Mouse (Mus musculus) embryonic facial prominence, embryonic 12.5 days (tissue): ENCODE measurements around the gene Cap2. TPM values are rescaled to one million over a fixed set of nuclear protein-coding genes. Genes with fewer than 3 reads are reported as not detected.

Source experiments
- ATAC-seq: fragments of 200-750 bp; cut with Nextera tagmentation; 2 replicates; pipeline ENCODE4 v1.8.0; 2017; ENCODE audit not compliant: insufficient number of reproducible peaks, insufficient read depth, low FRiP score, low TSS enrichment
- H3K27ac ChIP-seq: fragments of 300-500 bp; sonication (generic); 2 replicates; pipeline ENCODE4 v1.5.1; 2016; ENCODE audit warnings: mild to moderate bottlenecking
- H3K27me3 ChIP-seq: fragments of 300-500 bp; sonication (generic); 2 replicates; pipeline ENCODE4 v1.6.1; 2016; ENCODE audit warnings: mild to moderate bottlenecking, moderate library complexity
- H3K36me3 ChIP-seq: fragments of 300-500 bp; sonication (generic); 2 replicates; pipeline ENCODE4 v1.6.1; 2016; ENCODE audit warnings: mild to moderate bottlenecking
- H3K4me1 ChIP-seq: fragments of 300-500 bp; sonication (generic); 2 replicates; pipeline ENCODE4 v1.6.1; 2016
- H3K4me2 ChIP-seq: fragments of 300-500 bp; sonication (generic); replicated peaks from 2 replicates; pipeline ENCODE4 v1.6.1; 2016; ENCODE audit warnings: mild to moderate bottlenecking, moderate library complexity
- H3K4me3 ChIP-seq: fragments of 300-500 bp; sonication (generic); 2 replicates; pipeline ENCODE4 v1.5.1; 2016; ENCODE audit warnings: mild to moderate bottlenecking
- H3K9ac ChIP-seq: fragments of 300-500 bp; sonication (generic); 2 replicates; pipeline ENCODE4 v1.6.1; 2016; ENCODE audit warnings: mild to moderate bottlenecking, moderate library complexity
- H3K9me3 ChIP-seq: fragments of 300-500 bp; sonication (generic); 2 replicates; pipeline ENCODE4 v1.6.1; 2016; ENCODE audit warnings: mild to moderate bottlenecking, moderate library complexity
- WGBS: fragments of 180-500 bp; shearing (Covaris S2); methylation state at CpG from one replicate; pipeline ENCODE4 v1.1.7; 2016; 5-methylcytosine and 5-hydroxymethylcytosine counted together
- polyA plus RNA-seq: library from polyadenylated mRNA; unstranded; fragments of >200 nt; fragmentation: Nextera tagmentation; extraction: Ambion mirVana; gene quantifications from 2 replicates; pipeline ENCODE4 v1.2.1, GENCODE M21; 2016

The Cap2 gene
- 9.9 and 12.4 TPM in 2 replicates for polyA plus RNA-seq

DNA sequence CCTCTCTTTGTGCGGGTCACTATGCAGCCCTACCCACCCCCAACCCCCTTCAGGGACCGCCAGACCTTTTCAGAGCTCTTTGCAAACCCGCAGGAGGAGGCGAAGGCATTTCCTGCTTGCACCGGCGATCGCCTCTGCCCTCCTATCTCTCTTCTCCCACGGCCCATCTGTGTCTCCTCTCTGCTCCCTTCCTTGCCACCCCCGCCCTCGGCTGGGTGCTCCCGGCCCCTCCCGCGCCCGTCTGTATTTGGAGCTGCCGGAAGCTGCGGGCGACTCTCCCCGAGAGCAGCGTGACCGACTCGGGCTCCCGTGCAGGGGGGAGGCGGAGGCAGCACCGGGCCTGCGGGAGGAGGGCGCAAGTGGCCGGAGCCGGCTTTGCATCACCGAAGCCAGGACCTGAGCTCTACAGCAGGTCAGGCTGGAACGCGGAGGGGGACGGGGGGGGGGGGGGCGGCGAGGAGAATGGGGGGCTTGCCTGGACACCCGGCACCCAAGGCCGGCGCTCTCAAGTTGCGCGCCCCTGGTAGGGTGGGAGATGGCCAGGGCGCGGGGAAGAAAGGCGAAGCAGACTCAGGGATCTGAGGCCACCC is at the start of gene Cap2:
Cap2 (plus strand) TSS at position 49 of the 590 bp plus-strand sequence.
- ATAC-seq = peak; percentile 60; the same call in 1 of the 2 replicates
- H3K9ac ChIP-seq = peak within 1 kb of the TSS; percentile 61
- H3K4me2 ChIP-seq = peak within 1 kb of the TSS; percentile 89
- H3K36me3 ChIP-seq = no peaks in the 10 kb centered on the region
- H3K9me3 ChIP-seq = no peaks in the 10 kb centered on the region
- peak within 1 kb of the TSS; percentile 64 for H3K4me3 ChIP-seq
- 0 out of 2 replicates have a peak, but pooled peaks cover 3% of the 10 kb centered on the region for H3K27me3 ChIP-seq
- peaks cover 5% of the 10 kb centered on the region; the same call in 1 of the 2 replicates for H3K4me1 ChIP-seq
- WGBS = 1% methylated on average over 41 of the region's 42 CpGs
- H3K27ac ChIP-seq = 0 out of 2 replicates have a peak within 1 kb of the TSS, but pooled peaks have one; percentile 17

DNA sequence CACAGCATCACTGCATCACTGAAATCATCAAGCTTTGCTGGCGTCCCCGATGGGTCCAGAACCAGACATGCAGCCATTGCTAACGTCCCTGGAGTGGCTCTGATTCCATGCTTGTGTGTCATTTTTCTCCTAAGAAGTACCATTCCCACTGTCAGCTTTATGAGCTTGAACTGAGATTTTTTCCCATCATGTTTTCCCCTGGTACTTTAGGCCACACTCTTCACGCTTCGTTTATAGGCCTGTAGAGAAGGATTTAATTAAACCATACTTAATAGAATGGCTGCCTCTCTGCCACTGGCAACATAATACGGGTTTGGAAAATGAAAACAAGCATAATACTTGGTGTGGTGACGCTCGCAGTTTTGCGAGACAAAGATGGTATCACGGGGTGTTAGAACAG is 42.1 kb upstream of the Cap2 start:
- ATAC-seq = no peak
- 85% methylated on average over 10 of the region's 10 CpGs for WGBS
- Histone ChIP-seq H3K4me1 (no peaks in the 10 kb centered on the region), H3K9ac (no peak overlapping the region), H3K4me2 (no peak overlapping the region), H3K36me3 (no peaks in the 10 kb centered on the region), H3K27ac (no peak overlapping the region), H3K4me3 (no peak overlapping the region), H3K27me3 (no peaks in the 10 kb centered on the region), H3K9me3 (no peaks in the 10 kb centered on the region)

DNA sequence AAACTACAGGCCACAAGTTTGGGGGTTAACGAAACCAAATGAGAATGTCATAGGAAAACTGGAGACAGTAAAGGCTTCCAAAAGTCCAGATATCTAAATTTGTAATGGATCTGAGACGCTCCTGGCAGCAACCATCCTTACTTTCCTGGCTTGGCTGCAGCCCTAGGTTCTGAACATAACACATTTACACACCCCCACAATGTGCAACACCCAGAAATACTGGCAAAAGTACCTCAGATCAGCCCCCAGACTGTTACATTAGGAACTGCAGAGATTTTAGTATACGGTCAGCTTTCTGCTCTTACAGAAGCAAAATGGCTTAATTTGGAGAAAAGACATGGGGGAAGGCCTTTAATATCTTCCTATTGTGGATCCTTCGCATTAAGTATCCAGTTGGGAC is 39.4 kb upstream of the Cap2 start:
- no peak for ATAC-seq
- Histone ChIP-seq H3K4me2 (no peak overlapping the region), H3K27me3 (no peaks in the 10 kb centered on the region), H3K36me3 (no peaks in the 10 kb centered on the region), H3K4me1 (no peaks in the 10 kb centered on the region), H3K4me3 (no peak overlapping the region), H3K9me3 (no peaks in the 10 kb centered on the region), H3K27ac (no peak overlapping the region), H3K9ac (no peak overlapping the region)
- WGBS = 91% methylated on average over 4 of the region's 4 CpGs

DNA sequence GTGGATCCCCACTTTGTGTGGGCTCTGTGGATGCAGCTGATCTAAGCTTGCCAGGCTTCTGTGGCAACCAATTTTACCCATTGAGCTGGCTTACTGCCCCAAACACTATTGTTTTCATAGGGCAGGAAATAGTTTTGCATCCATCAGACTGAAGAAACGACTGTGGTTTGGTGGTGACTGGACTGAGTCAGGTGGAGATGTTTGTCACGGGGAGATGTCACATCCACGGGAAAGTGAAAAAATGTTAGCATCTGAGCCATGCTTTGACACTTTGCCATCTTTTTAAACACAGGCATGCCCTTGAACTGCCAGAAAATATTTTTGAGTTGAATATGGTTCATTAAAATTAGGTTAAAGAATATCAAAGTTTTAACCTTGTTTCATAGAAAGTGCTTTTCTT is 37.9 kb upstream of the Cap2 start:
- ATAC-seq = no peak
- Histone ChIP-seq H3K27me3 (no peaks in the 10 kb centered on the region), H3K9me3 (no peaks in the 10 kb centered on the region), H3K4me2 (no peak overlapping the region), H3K4me3 (no peak overlapping the region), H3K36me3 (no peaks in the 10 kb centered on the region), H3K27ac (no peak overlapping the region), H3K9ac (no peak overlapping the region), H3K4me1 (no peaks in the 10 kb centered on the region)
- 78% methylated on average over 3 of the region's 3 CpGs for WGBS

DNA sequence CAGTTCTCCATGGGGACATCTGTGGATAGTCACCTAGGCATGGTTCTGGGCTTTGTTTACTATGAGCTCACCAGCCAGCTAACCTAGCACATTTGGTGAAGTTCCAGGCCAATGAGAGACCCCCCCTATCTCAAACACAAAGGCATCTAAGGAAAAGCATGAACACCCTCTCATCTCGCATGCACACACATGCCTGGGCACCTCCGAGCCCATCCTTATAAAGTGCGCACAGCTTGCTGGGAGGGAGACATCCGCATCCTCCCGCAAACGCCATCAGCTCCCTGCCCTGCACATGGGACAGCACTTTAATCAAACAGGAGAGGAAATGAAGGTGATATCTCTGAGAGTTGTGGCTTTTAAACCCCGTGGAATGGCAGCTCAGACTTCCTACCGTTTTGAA is 33.4 kb upstream of the Cap2 start:
- no peaks in the 10 kb centered on the region for H3K9me3 ChIP-seq
- H3K27ac ChIP-seq = no peak overlapping the region
- H3K36me3 ChIP-seq = no peaks in the 10 kb centered on the region
- WGBS = 64% methylated on average over 8 of the region's 8 CpGs
- no peaks in the 10 kb centered on the region for H3K27me3 ChIP-seq
- ATAC-seq = no peak
- no peak overlapping the region for H3K4me2 ChIP-seq
- no peak overlapping the region for H3K4me3 ChIP-seq
- H3K4me1 ChIP-seq = no peaks in the 10 kb centered on the region
- H3K9ac ChIP-seq = no peak overlapping the region

DNA sequence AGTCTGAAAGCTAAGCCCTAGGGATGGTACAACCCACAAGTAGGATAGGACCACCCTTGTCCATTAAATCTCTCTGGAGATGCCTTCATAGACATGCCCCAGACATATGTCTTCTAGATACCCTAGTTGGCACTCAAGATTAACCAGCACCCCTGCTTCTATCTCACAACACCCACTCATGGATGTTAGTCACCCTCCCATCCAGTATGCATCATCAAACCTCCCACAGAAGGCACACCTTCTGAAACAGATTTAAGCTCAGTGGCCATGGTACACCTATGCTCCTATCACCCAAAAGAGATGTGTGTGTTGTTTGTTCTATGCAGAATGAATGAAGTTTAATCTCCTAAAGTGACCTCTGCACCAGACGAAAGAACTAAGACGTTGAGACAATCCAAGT is 32.1 kb upstream of the Cap2 start:
- Histone ChIP-seq H3K27me3 (no peaks in the 10 kb centered on the region), H3K9ac (no peak overlapping the region), H3K36me3 (no peaks in the 10 kb centered on the region), H3K4me2 (no peak overlapping the region), H3K9me3 (no peaks in the 10 kb centered on the region), H3K27ac (no peak overlapping the region), H3K4me3 (no peak overlapping the region), H3K4me1 (no peaks in the 10 kb centered on the region)
- no peak for ATAC-seq
- 92% methylated on average over 2 of the region's 2 CpGs for WGBS

DNA sequence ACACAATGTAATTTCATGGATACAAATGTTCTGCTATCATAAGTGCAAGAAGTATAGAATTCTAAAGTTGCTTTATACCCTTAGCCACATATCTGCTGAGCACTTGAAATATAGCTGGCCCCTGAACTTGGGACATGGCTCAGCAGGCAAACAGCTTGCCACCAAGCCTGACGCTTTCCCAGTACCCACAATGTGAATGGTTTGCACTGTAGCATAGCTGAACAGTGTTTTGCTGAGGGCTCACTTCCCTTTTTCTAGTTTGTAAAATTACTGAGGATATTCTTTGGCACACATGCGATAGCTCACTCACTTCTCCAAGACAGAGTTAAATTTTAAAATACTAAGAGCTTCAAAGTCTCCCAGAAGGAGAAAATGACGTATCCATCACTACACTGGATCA is 20.4 kb upstream of the Cap2 start:
- Histone ChIP-seq H3K36me3 (no peaks in the 10 kb centered on the region), H3K27me3 (no peaks in the 10 kb centered on the region), H3K9ac (no peak overlapping the region), H3K9me3 (no peaks in the 10 kb centered on the region), H3K27ac (no peak overlapping the region), H3K4me1 (no peaks in the 10 kb centered on the region), H3K4me2 (no peak overlapping the region), H3K4me3 (no peak overlapping the region)
- 71% methylated on average over 3 of the region's 3 CpGs for WGBS
- no peak for ATAC-seq

DNA sequence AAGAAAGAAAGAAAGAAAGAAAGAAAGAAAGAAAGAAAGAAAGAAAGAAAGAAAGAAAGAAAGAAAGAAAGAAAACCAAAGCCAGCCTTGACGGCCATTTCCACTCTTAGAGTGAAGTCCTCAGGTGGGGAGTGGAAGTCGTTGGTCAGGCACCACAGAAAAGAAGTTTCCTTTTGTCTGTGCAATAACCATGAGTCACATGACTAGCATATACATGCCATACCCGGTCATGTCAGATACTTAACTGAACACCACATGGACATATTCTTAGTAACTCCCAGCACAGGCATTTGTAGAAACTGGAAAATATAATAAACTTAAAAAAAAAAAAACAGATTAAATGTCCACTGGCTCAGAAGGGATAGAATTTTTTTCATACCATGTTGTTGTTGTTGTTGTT is 16.0 kb upstream of the Cap2 start:
- Histone ChIP-seq H3K4me3 (no peak overlapping the region), H3K36me3 (no peaks in the 10 kb centered on the region), H3K9ac (no peak overlapping the region), H3K27me3 (peaks cover 3% of the 10 kb centered on the region; the same call in 1 of the 2 replicates), H3K27ac (no peak overlapping the region), H3K9me3 (no peaks in the 10 kb centered on the region), H3K4me1 (peaks cover 5% of the 10 kb centered on the region; the same call in 1 of the 2 replicates), H3K4me2 (no peak overlapping the region)
- ATAC-seq = no peak
- WGBS = 82% methylated on average over 3 of the region's 3 CpGs

DNA sequence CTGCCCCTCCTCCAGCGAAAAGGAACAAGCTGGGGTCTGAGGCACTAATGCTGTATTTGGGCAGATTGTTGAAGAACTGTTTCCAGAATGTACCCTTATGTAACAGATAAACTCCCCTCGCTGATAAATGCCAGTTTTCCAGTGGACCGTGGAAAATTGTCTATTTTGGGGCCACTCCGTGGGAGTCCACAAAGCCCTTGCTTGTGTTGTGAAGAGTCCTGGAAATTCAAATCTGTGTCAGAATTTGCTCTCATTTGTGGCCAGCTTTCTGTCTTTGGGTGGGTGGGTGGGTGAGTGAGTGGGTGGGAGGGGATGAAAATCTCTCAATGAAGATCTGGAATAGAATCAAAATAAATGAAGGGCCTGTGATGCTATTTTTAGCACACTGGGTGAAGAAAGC is 13.5 kb upstream of the Cap2 start:
- WGBS = 72% methylated on average over 4 of the region's 4 CpGs

DNA sequence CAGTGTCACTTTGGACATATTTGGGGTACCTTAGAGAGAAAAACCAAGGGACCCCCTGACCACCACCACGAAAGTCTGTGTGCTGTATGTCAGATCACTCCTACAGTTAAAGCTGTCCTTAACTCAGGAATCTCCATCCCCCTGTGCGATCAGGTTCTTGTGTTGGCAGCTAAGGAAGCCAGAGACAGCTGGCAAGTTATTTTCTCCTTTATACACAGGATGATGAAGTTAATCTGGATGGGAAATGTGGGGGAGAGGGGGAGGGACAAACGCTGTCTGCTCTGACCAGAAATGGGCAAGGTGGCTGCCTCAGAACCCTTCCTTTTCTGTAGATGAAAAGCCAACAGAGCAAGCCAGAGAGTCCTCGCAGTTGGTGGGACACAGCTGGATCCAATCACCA is 11.0 kb upstream of the Cap2 start:
- no peak overlapping the region for H3K4me2 ChIP-seq
- H3K9ac ChIP-seq = no peak overlapping the region
- 31% methylated on average over 4 of the region's 4 CpGs for WGBS
- no peaks in the 10 kb centered on the region for H3K9me3 ChIP-seq
- peaks cover 3% of the 10 kb centered on the region; the same call in 1 of the 2 replicates for H3K27me3 ChIP-seq
- peaks cover 6% of the 10 kb centered on the region; the same call in 1 of the 2 replicates for H3K4me1 ChIP-seq
- no peak for ATAC-seq
- no peak overlapping the region for H3K4me3 ChIP-seq
- H3K36me3 ChIP-seq = no peaks in the 10 kb centered on the region
- no peak overlapping the region for H3K27ac ChIP-seq

More for the DNA sequence above, 13.5 kb upstream of the Cap2 start:
- Histone ChIP-seq H3K9me3 (no peaks in the 10 kb centered on the region), H3K4me3 (no peak overlapping the region), H3K27me3 (peaks cover 3% of the 10 kb centered on the region; the same call in 1 of the 2 replicates), H3K36me3 (no peaks in the 10 kb centered on the region), H3K4me2 (no peak overlapping the region), H3K27ac (no peak overlapping the region), H3K4me1 (peaks cover 6% of the 10 kb centered on the region; the same call in 1 of the 2 replicates), H3K9ac (no peak overlapping the region)
- no peak for ATAC-seq

DNA sequence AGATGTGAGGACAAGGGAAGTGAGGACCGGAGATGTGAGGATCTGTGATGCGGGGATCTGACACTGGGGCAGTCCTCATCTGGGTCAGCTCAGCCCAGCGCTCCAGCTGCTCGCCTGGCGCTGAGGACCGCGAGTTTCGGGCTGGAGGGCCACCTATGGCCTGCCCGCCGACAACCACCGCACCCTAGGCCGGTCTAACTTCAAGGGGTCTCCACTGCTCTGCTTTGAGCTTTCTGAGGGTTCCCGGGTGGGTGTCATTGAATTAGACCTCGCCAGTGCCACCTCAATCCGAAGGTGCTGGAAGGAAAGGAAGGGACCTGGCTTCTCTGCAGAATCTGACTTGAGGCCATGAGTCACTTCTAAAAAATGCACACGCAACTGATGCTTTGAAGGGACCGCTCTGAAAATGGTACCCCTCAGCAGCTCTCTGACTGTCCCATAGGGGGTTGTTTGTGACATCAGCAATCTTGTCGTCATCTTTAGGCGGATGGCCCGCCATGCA is 793 bp downstream of the Cap2 start:
- H3K4me1 ChIP-seq = peaks cover 5% of the 10 kb centered on the region; the same call in 1 of the 2 replicates
- H3K4me3 ChIP-seq = peak overlapping the region; percentile 64
- H3K9ac ChIP-seq = peak overlapping the region; percentile 61
- no peak overlapping the region for H3K27ac ChIP-seq
- peak overlapping the region; percentile 89 for H3K4me2 ChIP-seq
- H3K9me3 ChIP-seq = no peaks in the 10 kb centered on the region
- H3K36me3 ChIP-seq = no peaks in the 10 kb centered on the region
- 0 out of 2 replicates have a peak, but pooled peaks cover 3% of the 10 kb centered on the region for H3K27me3 ChIP-seq
- ATAC-seq = no peak
- WGBS = 8% methylated on average over 20 of the region's 20 CpGs

DNA sequence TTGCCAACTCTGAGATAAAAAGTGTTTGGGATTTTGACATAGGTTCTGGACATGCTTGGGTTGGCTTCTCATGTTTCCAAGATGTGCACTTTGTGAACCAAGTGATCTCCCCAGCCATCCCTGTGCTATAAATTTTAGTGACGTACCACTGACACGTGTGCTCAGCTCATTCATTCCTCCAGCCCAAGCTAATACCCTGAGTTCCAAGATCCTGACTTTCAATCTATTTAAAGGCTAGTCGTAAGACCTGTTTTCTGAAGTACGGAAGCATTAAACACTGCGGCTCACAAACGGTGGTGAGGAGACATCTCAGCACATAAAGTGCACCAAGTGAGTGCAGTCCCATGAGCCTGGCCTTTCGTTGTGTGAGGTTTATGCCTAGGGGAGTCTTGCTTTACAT is 6.3 kb downstream of the Cap2 start:
- Histone ChIP-seq H3K36me3 (no peaks in the 10 kb centered on the region), H3K9ac (no peak overlapping the region), H3K27me3 (0 out of 2 replicates have a peak, but pooled peaks cover 3% of the 10 kb centered on the region), H3K4me2 (no peak overlapping the region), H3K4me1 (no peaks in the 10 kb centered on the region), H3K4me3 (no peak overlapping the region), H3K9me3 (no peaks in the 10 kb centered on the region), H3K27ac (no peak overlapping the region)
- 85% methylated on average over 7 of the region's 7 CpGs for WGBS
- ATAC-seq = no peak
